Mouse (Mus musculus) ES-Bruce4 (cell line): ENCODE measurements at regions not wholly inside any gene's neighbourhood (a gene's known extent, or its start where the extent isn't known, plus 50 kb on each side); places are given as distances from the start of the nearest gene placed in this dataset.

Experiments
- H3K27ac ChIP-seq: 2 replicates; pipeline ENCODE4 v1.5.1; 2012; ENCODE audit warnings: low read length, inconsistent platforms; ENCODE audit not compliant: insufficient read depth
- H3K27me3 ChIP-seq: 2 replicates; pipeline ENCODE4 v1.6.1; 2012; ENCODE audit warnings: mild to moderate bottlenecking, low read length, inconsistent platforms; ENCODE audit not compliant: control insufficient read depth, poor library complexity, insufficient read depth, severe bottlenecking
- H3K36me3 ChIP-seq: 2 replicates; pipeline ENCODE4 v1.6.1; 2012; ENCODE audit warnings: inconsistent platforms, mild to moderate bottlenecking, low read length, moderate library complexity; ENCODE audit not compliant: control insufficient read depth, poor library complexity, insufficient read depth, severe bottlenecking
- H3K4me1 ChIP-seq: one replicate; pipeline ENCODE4 v1.8.1; 2011; ENCODE audit warnings: low read length; ENCODE audit not compliant: control insufficient read depth, insufficient read depth
- H3K4me3 ChIP-seq: 2 replicates; pipeline ENCODE4 v1.5.1; 2011; ENCODE audit warnings: low read depth, mild to moderate bottlenecking, low read length
- H3K9ac ChIP-seq: 2 replicates; pipeline ENCODE4 v1.6.1; 2012; ENCODE audit warnings: low read depth, mild to moderate bottlenecking, inconsistent platforms; ENCODE audit not compliant: poor library complexity, severe bottlenecking
- H3K9me3 ChIP-seq: replicated peaks from 2 replicates; pipeline ENCODE4 v1.6.1; 2012; ENCODE audit warnings: mild to moderate bottlenecking, low read length, inconsistent platforms; ENCODE audit not compliant: control insufficient read depth, poor library complexity, insufficient read depth, severe bottlenecking
- CTCF ChIP-seq: IDR thresholded peaks from one replicate; pipeline ENCODE4 v1.8.1; 2011; ENCODE audit warnings: low read depth, low read length
- EP300 ChIP-seq: IDR thresholded peaks from 2 replicates; pipeline ENCODE4 v1.6.1; 2011; ENCODE audit warnings: low read depth, low read length; ENCODE audit not compliant: insufficient read depth
- POLR2A ChIP-seq: IDR thresholded peaks from one replicate; pipeline ENCODE4 v1.8.1; 2011; ENCODE audit warnings: low read length; ENCODE audit not compliant: insufficient read depth

- H3K9ac ChIP-seq = no peak overlapping the region
- no peaks in the 10 kb centered on the region for H3K4me1 ChIP-seq
- no peak overlapping the region for H3K27ac ChIP-seq
- no peak overlapping the region for H3K4me3 ChIP-seq
- no peaks in the 10 kb centered on the region for H3K27me3 ChIP-seq
- TF ChIP-seq CTCF = no peak
- no peak for TF ChIP-seq POLR2A
- no peak for TF ChIP-seq EP300
- no peaks in the 10 kb centered on the region for H3K9me3 ChIP-seq
- H3K36me3 ChIP-seq = no peaks in the 10 kb centered on the region
Measured at GRCm38 (mm10) chr1:43344001-43344400, 100.4 kb upstream of the Nck2 start.

GRCm38 (mm10) chr1:43347152-43347551 is 97.2 kb upstream of the Nck2 start:
- Histone ChIP-seq H3K27me3 (no peaks in the 10 kb centered on the region), H3K9me3 (no peaks in the 10 kb centered on the region), H3K36me3 (no peaks in the 10 kb centered on the region), H3K4me3 (no peak overlapping the region), H3K4me1 (no peaks in the 10 kb centered on the region), H3K27ac (no peak overlapping the region), H3K9ac (no peak overlapping the region)
- TF ChIP-seq CTCF (no peak), POLR2A (no peak), EP300 (no peak)

DNA sequence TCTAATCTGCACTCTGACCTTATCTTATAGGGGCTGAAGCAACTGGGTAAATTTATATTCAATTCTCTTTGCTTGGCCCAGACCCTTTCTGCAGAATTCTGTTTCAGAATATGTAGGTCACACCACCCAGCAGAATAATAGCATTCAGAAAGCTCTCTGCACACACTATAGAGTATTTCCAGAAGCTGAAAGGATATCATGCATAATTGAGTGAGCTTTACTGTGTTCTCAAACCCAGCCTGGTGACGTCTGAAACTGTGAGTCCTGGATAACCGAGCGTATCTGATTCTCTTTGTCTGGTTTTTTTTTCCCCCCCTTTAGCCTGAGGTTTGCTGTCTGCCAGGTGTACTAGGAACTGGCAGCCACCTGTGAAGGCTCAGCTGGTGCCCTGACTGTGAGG is 94.4 kb upstream of the Nck2 start:
- TF ChIP-seq EP300 (no peak), CTCF (no peak), POLR2A (no peak)
- no peak overlapping the region for H3K4me3 ChIP-seq
- H3K9me3 ChIP-seq = no peaks in the 10 kb centered on the region
- no peak overlapping the region for H3K27ac ChIP-seq
- H3K27me3 ChIP-seq = no peaks in the 10 kb centered on the region
- H3K4me1 ChIP-seq = no peaks in the 10 kb centered on the region
- H3K9ac ChIP-seq = no peak overlapping the region
- H3K36me3 ChIP-seq = no peaks in the 10 kb centered on the region

GRCm38 (mm10) chr1:43358191-43358590 is 86.2 kb upstream of the Nck2 start:
- Histone ChIP-seq H3K36me3 (no peaks in the 10 kb centered on the region), H3K4me1 (no peaks in the 10 kb centered on the region), H3K27ac (no peak overlapping the region), H3K27me3 (no peaks in the 10 kb centered on the region), H3K9ac (no peak overlapping the region), H3K4me3 (no peak overlapping the region), H3K9me3 (no peaks in the 10 kb centered on the region)
- TF ChIP-seq CTCF (no peak), POLR2A (no peak), EP300 (no peak)

DNA sequence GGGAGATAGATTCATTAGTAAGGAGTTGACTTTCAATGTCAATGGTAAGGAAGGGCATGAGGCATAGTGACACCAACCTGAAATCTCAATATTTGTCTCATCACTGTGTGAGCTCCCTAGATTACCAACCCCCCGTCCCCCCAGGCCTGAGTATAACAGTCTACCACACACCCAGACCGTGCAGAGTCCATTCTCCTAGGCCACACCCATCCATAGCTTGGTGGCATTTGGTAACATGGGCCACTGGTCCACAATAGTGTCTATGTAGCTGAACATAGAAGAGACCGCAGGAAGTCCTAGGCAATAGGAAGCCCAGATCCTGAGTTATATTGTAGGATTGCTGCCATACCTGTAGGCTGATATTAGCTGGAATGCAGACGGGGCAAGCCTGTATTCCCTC is 84.7 kb upstream of the Nck2 start:
- no peak for TF ChIP-seq POLR2A
- TF ChIP-seq CTCF = no peak
- no peak for TF ChIP-seq EP300
- H3K4me1 ChIP-seq = no peaks in the 10 kb centered on the region
- no peaks in the 10 kb centered on the region for H3K9me3 ChIP-seq
- H3K4me3 ChIP-seq = no peak overlapping the region
- H3K27ac ChIP-seq = no peak overlapping the region
- H3K36me3 ChIP-seq = no peaks in the 10 kb centered on the region
- H3K9ac ChIP-seq = no peak overlapping the region
- no peaks in the 10 kb centered on the region for H3K27me3 ChIP-seq

GRCm38 (mm10) chr1:43360291-43360690 is 84.1 kb upstream of the Nck2 start:
- Histone ChIP-seq H3K9me3 (no peaks in the 10 kb centered on the region), H3K36me3 (no peaks in the 10 kb centered on the region), H3K9ac (no peak overlapping the region), H3K27ac (no peak overlapping the region), H3K4me3 (no peak overlapping the region), H3K4me1 (no peaks in the 10 kb centered on the region), H3K27me3 (no peaks in the 10 kb centered on the region)
- no peak for TF ChIP-seq CTCF
- no peak for TF ChIP-seq POLR2A
- TF ChIP-seq EP300 = no peak
